Mouse (Mus musculus) heart, embryonic 13.5 days (tissue): ENCODE results near the gene Trim8. TPM values are rescaled to one million over a fixed set of nuclear protein-coding genes. Genes with fewer than 3 reads are reported as not detected.

ENCODE experiments used
- ATAC-seq: fragments of 200-750 bp; cut with Nextera tagmentation; 2 replicates; pipeline ENCODE4 v1.8.0; 2017; ENCODE audit warnings: moderate TSS enrichment; ENCODE audit not compliant: insufficient number of reproducible peaks, low FRiP score, low TSS enrichment; ENCODE audit errors: extremely low read depth
- H3K27ac ChIP-seq: fragments of 300-500 bp; sonication (generic); replicated peaks from 2 replicates; pipeline ENCODE4 v1.5.1; 2015; ENCODE audit warnings: moderate library complexity, mild to moderate bottlenecking, inconsistent platforms
- H3K27me3 ChIP-seq: fragments of 300-500 bp; sonication (generic); replicated peaks from 2 replicates; pipeline ENCODE4 v1.6.1; 2015; ENCODE audit warnings: mild to moderate bottlenecking, inconsistent platforms
- H3K36me3 ChIP-seq: fragments of 300-500 bp; sonication (generic); 2 replicates; pipeline ENCODE4 v1.6.1; 2015; ENCODE audit warnings: mild to moderate bottlenecking, inconsistent platforms
- H3K4me1 ChIP-seq: fragments of 300-500 bp; sonication (generic); 2 replicates; pipeline ENCODE4 v1.6.1; 2015; ENCODE audit warnings: inconsistent platforms
- H3K4me2 ChIP-seq: fragments of 300-500 bp; sonication (generic); 2 replicates; pipeline ENCODE4 v1.6.1; 2015; ENCODE audit warnings: inconsistent platforms, mild to moderate bottlenecking, moderate library complexity
- H3K4me3 ChIP-seq: fragments of 300-500 bp; sonication (generic); 2 replicates; pipeline ENCODE4 v1.5.1; 2015; ENCODE audit warnings: moderate library complexity, mild to moderate bottlenecking, inconsistent platforms
- H3K9ac ChIP-seq: fragments of 300-500 bp; sonication (generic); 2 replicates; pipeline ENCODE4 v1.6.1; 2015; ENCODE audit warnings: inconsistent platforms, mild to moderate bottlenecking, moderate library complexity
- H3K9me3 ChIP-seq: fragments of 300-500 bp; sonication (generic); 2 replicates; pipeline ENCODE4 v1.6.1; 2016; ENCODE audit warnings: inconsistent platforms
- WGBS: fragments of 180-500 bp; shearing (Covaris S2); methylation state at CpG from one replicate; pipeline ENCODE4 v1.1.7; 2015; ENCODE audit warnings: mixed read lengths; 5-methylcytosine and 5-hydroxymethylcytosine counted together
- polyA plus RNA-seq: library from polyadenylated mRNA; unstranded; fragments of >200 nt; fragmentation: Nextera tagmentation; extraction: Ambion mirVana; gene quantifications from 2 replicates; pipeline ENCODE4 v1.2.1, GENCODE M21; 2015

Gene Trim8
- polyA plus RNA-seq: 13.2 and 13.9 TPM in 2 replicates

- WGBS: under 1% methylated on average over 60 of the region's 64 CpGs
- ATAC-seq: 0 out of 2 replicates have a peak, but pooled peaks have one; percentile 14
- Histone ChIP-seq H3K36me3 (peaks cover 16% of the 10 kb centered on the region), H3K27me3 (no peaks in the 10 kb centered on the region), H3K9me3 (no peaks in the 10 kb centered on the region), H3K4me1 (peaks cover 32% of the 10 kb centered on the region), H3K27ac (peak within 1 kb of the TSS; percentile 100), H3K4me2 (peak within 1 kb of the TSS; percentile 88), H3K4me3 (peak within 1 kb of the TSS; percentile 79), H3K9ac (peak within 1 kb of the TSS; percentile 99)
Observed at GRCm38 (mm10) chr19:46501401-46502068, at the start of gene Trim8. Gene Trim8 (plus strand): TSS chr19:46501702.

- Histone ChIP-seq H3K9ac (peak overlapping the region; percentile 19; the same call in 1 of the 2 replicates), H3K9me3 (no peaks in the 10 kb centered on the region), H3K27ac (peak overlapping the region; percentile 93), H3K36me3 (peaks cover 22% of the 10 kb centered on the region), H3K4me2 (no peak overlapping the region), H3K4me1 (peaks cover 75% of the 10 kb centered on the region), H3K4me3 (no peak overlapping the region), H3K27me3 (no peaks in the 10 kb centered on the region)
- no peak for ATAC-seq
- WGBS: 45% methylated on average over 10 of the region's 10 CpGs
Observed at GRCm38 (mm10) chr19:46452052-46452827, 49.3 kb upstream of the Trim8 start.

- Histone ChIP-seq H3K9me3 (no peaks in the 10 kb centered on the region), H3K27me3 (no peaks in the 10 kb centered on the region), H3K27ac (peak overlapping the region; percentile 93), H3K36me3 (peaks cover 27% of the 10 kb centered on the region), H3K4me1 (peaks cover 75% of the 10 kb centered on the region), H3K9ac (no peak overlapping the region), H3K4me3 (no peak overlapping the region), H3K4me2 (no peak overlapping the region)
- no peak for ATAC-seq
- WGBS: 80% methylated on average over 9 of the region's 9 CpGs
Observed at GRCm38 (mm10) chr19:46452916-46453315, 48.6 kb upstream of the Trim8 start.

GRCm38 (mm10) chr19:46454126-46454880 is 47.2 kb upstream of the Trim8 start:
- Histone ChIP-seq H3K4me3 (no peak overlapping the region), H3K4me1 (peaks cover 76% of the 10 kb centered on the region), H3K27me3 (no peaks in the 10 kb centered on the region), H3K27ac (peak overlapping the region; percentile 93), H3K9ac (peak overlapping the region; percentile 67), H3K4me2 (peak overlapping the region; percentile 41), H3K9me3 (no peaks in the 10 kb centered on the region), H3K36me3 (peaks cover 30% of the 10 kb centered on the region)
- no peak for ATAC-seq
- WGBS: 26% methylated on average over 20 of the region's 20 CpGs

- peaks cover 30% of the 10 kb centered on the region for H3K36me3 ChIP-seq
- peak; percentile 67; the same call in 1 of the 2 replicates for ATAC-seq
- peak overlapping the region; percentile 41 for H3K4me2 ChIP-seq
- 6% methylated on average over 1 of the region's 1 CpGs for WGBS
- H3K27ac ChIP-seq: peak overlapping the region; percentile 93
- no peaks in the 10 kb centered on the region for H3K9me3 ChIP-seq
- no peak overlapping the region; the same call in 1 of the 2 replicates for H3K4me3 ChIP-seq
- H3K4me1 ChIP-seq: peaks cover 84% of the 10 kb centered on the region
- H3K27me3 ChIP-seq: no peaks in the 10 kb centered on the region
- peak overlapping the region; percentile 67 for H3K9ac ChIP-seq
Observed at GRCm38 (mm10) chr19:46455032-46455431, 46.5 kb upstream of the Trim8 start.

- H3K36me3 ChIP-seq: peaks cover 30% of the 10 kb centered on the region
- peak overlapping the region; percentile 41 for H3K4me2 ChIP-seq
- H3K27me3 ChIP-seq: no peaks in the 10 kb centered on the region
Observed at GRCm38 (mm10) chr19:46455556-46455955, 45.9 kb upstream of the Trim8 start.

GRCm38 (mm10) chr19:46456018-46456735 is 45.3 kb upstream of the Trim8 start:
- peak overlapping the region; percentile 67 for H3K9ac ChIP-seq

More at GRCm38 (mm10) chr19:46455556-46455955, 45.9 kb upstream of the Trim8 start:
- 83% methylated on average over 8 of the region's 8 CpGs for WGBS
- Histone ChIP-seq H3K4me3 (no peak overlapping the region; the same call in 1 of the 2 replicates), H3K9me3 (no peaks in the 10 kb centered on the region), H3K27ac (peak overlapping the region; percentile 93), H3K4me1 (peaks cover 89% of the 10 kb centered on the region), H3K9ac (peak overlapping the region; percentile 67)
- no peak for ATAC-seq

GRCm38 (mm10) chr19:46457798-46458197 is 43.7 kb upstream of the Trim8 start:
- Histone ChIP-seq H3K27ac (peak overlapping the region; percentile 83), H3K9me3 (no peaks in the 10 kb centered on the region), H3K4me2 (no peak overlapping the region), H3K4me1 (peaks cover 81% of the 10 kb centered on the region), H3K9ac (peak overlapping the region; percentile 55), H3K36me3 (peaks cover 35% of the 10 kb centered on the region), H3K4me3 (no peak overlapping the region), H3K27me3 (no peaks in the 10 kb centered on the region)
- WGBS: 76% methylated on average over 5 of the region's 5 CpGs
- ATAC-seq: no peak

More at GRCm38 (mm10) chr19:46456018-46456735, 45.3 kb upstream of the Trim8 start:
- peaks cover 92% of the 10 kb centered on the region for H3K4me1 ChIP-seq
- ATAC-seq: no peak
- 70% methylated on average over 5 of the region's 5 CpGs for WGBS
- no peaks in the 10 kb centered on the region for H3K27me3 ChIP-seq
- no peak overlapping the region for H3K4me2 ChIP-seq
- H3K36me3 ChIP-seq: peaks cover 28% of the 10 kb centered on the region
- no peaks in the 10 kb centered on the region for H3K9me3 ChIP-seq
- peak overlapping the region; percentile 93 for H3K27ac ChIP-seq
- no peak overlapping the region for H3K4me3 ChIP-seq

GRCm38 (mm10) chr19:46459256-46459655 is 42.2 kb upstream of the Trim8 start:
- H3K27ac ChIP-seq: peak overlapping the region; percentile 83
- ATAC-seq: no peak

GRCm38 (mm10) chr19:46459889-46460288 is 41.6 kb upstream of the Trim8 start:
- peak overlapping the region; percentile 68 for H3K9ac ChIP-seq
- ATAC-seq: no peak
- peaks cover 38% of the 10 kb centered on the region for H3K36me3 ChIP-seq

More at GRCm38 (mm10) chr19:46459256-46459655, 42.2 kb upstream of the Trim8 start:
- Histone ChIP-seq H3K27me3 (no peaks in the 10 kb centered on the region), H3K9me3 (no peaks in the 10 kb centered on the region), H3K36me3 (peaks cover 37% of the 10 kb centered on the region), H3K9ac (peak overlapping the region; percentile 68), H3K4me1 (peaks cover 66% of the 10 kb centered on the region), H3K4me3 (no peak overlapping the region), H3K4me2 (no peak overlapping the region)
- WGBS: 41% methylated on average over 10 of the region's 10 CpGs

More at GRCm38 (mm10) chr19:46459889-46460288, 41.6 kb upstream of the Trim8 start:
- 45% methylated on average over 2 of the region's 2 CpGs for WGBS
- Histone ChIP-seq H3K4me1 (peaks cover 65% of the 10 kb centered on the region), H3K4me3 (no peak overlapping the region), H3K27ac (peak overlapping the region; percentile 83), H3K4me2 (no peak overlapping the region), H3K9me3 (no peaks in the 10 kb centered on the region), H3K27me3 (no peaks in the 10 kb centered on the region)
